Mouse (Mus musculus) right cerebral cortex, adult 2 months (tissue): ENCODE data around the gene Pla2g12a.

Experiments
- DNase-seq, 2 experiments: peaks; one replicate each; pipeline ENCODE4 v3.0.0; 2021 to 2022; ENCODE audit warnings: low spot score in 2 of 2

Pla2g12a gene

DNA sequence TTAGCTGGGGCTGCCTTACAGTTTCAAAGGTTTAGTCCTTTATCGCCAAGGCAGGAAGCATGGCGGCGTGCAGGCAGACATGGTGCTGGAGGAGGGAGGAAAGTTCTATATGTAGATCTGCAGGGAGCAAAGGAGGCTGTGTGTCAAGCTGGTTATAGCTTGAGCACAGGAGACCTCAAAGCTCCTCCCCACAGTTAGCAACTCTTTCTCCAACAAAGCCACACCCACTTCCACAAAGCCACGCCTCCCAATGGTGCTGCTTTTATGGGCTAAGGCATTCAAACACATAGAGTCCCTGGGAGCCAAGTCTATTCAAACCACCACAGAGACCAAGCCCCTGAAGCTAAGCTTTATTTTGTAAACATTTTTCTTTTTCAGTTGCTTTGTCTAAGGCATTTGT, 20.5 kb downstream of the Pla2g12a start:
- no peak for DNase-seq

- DNase-seq = peak; percentile 71 to 72
These were observed 22.9 kb downstream of the Pla2g12a start, which contains the start of gene Casp6 for GRCm38 (mm10) chr3:129901271-129901809. Casp6 (plus strand) TSS chr3:129901425.

- DNase-seq = no peak
These were observed 25.0 kb downstream of the Pla2g12a start for GRCm38 (mm10) chr3:129903369-129903768.

DNA sequence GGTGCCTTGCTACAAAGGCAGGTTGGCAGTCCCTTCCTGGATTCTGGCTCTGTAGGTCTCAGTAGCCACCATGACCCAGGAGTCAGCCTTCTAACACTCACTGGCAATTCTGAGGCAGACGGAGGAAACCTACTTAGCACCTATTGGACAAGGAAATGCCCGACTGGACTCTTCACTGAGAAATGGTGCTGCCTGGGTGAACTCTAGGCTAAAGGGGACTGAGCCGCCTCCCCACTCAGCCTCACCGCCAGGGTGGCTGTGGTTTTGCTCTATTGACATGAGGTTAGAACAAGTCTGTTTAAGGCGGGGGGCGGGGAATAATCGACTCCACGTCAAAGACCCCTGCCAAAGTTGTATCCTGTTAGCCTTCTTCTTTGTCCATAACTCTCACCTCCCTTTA, 25.5 kb downstream of the Pla2g12a start:
- DNase-seq = no peak

GRCm38 (mm10) chr3:129904381-129905132, 26.2 kb downstream of the Pla2g12a start:
- DNase-seq = no peak

DNA sequence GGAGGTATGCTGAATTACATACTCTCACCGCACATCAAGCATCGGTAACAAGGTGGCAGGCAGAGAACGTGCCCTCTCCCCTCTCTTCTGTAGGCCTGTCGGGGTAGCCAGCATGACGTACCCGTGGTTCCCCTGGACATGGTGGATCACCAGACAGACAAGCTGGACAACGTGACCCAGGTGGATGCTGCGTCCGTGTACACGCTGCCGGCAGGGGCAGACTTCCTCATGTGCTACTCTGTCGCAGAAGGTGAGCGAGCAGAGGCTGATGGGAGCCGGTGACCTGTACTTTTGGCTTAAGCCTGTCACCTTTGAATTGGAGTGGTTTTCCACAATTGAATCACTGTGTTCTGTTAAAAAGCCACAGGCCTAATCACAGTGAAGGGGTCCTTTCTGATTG, 33.6 kb downstream of the Pla2g12a start:
- DNase-seq = no peak

DNA sequence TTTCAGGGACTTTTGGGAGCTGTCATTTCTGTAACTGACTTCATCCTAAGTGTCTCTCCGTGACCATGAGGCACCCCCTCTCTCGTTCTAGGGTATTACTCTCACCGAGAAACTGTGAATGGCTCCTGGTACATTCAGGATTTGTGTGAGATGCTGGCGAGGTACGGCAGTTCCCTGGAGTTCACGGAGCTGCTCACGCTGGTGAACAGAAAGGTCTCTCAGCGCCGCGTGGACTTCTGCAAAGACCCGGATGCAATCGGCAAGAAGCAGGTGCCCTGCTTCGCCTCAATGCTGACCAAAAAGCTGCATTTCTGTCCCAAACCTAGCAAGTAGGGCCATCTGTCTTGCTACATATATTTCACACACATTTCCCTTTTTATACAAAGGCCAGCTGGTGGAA, 34.8 kb downstream of the Pla2g12a start:
- no peak for DNase-seq

GRCm38 (mm10) chr3:129917424-129917823, 39.0 kb downstream of the Pla2g12a start:
- DNase-seq = no peak

DNA sequence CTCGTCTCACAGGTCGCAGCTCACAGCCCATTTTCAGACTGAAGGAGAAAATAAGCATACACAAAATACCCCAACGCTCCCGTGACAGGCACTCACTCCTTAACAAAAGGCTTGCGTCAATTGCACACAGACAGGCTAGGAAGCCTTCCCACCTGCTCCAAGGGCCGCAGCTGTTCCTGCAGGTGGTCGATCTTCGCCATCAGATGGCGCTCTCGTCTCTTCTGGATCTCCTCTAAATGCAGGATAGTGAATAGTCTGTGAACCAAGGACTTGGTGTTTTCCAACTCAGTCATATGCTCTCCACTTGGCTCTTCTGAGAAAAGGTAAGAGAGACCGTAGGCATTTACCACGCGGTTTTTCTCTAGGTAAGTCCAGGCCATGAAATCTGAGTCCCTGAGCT, 40.0 kb downstream of the Pla2g12a start:
- peak; percentile 88 to 91 for DNase-seq

- DNase-seq = no peak
These were observed 45.2 kb downstream of the Pla2g12a start for GRCm38 (mm10) chr3:129923581-129923980.

DNA sequence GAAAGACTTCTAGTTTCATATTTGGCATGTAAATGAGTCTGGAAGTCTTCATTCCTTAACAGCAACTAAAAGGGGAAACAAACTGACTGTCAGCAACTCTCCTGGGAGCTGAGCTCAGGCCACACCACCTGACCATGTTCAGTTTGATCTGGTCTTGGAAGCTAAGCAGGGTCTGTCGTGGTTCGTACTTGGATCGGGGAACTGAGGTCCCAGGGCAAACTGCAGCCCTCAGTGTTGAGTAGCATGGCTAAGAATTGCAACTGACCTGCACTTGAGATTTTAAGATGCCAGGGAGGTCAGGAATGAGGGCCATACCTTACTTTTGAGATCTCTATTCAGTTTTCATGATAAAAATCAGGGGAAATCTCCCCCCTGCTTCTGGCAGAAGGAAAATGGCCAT, 47.5 kb downstream of the Pla2g12a start:
- no peak for DNase-seq

GRCm38 (mm10) chr3:129930213-129930778, 51.9 kb downstream of the Pla2g12a start:
- DNase-seq = peak in 1 of 2 experiments; percentile 11

DNA sequence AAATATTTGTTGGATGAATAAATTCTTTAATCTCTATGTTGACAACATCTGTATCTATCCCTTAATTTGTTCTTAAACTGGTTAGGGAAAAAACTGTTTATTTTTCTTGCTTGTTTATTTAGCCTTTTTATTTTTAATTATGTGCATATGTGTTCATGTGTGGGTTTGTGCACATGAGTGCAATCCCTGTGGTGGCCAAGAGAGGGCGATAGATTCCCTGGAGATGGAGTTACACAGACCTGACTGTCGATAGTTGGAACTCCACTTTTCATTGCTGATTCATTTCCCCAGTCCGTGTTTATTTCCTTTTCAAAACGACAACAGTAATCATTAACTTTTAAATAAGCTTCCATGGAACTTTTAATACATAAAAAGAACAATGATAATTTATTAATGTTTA, 54.0 kb downstream of the Pla2g12a start:
- DNase-seq = no peak

DNA sequence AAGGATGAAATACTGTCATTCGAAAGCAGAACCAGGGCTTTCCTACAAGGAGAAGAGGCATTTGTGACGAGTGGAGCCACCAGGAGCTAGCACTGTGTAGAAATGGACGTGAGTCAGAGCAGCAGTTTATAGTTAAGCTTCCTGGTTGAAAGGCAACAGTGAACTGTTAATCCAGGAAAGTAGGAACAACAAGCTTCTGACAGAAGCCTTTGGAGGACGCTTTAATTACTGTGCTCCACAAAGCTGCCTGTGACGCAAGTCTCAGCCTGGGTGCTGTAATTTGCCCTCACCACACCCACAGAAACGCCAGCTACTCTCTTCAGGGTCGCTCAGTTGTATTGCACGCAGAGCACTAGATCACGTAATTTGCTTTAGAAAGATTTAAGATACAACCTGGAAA, 58.2 kb downstream of the Pla2g12a start:
- DNase-seq = no peak

DNA sequence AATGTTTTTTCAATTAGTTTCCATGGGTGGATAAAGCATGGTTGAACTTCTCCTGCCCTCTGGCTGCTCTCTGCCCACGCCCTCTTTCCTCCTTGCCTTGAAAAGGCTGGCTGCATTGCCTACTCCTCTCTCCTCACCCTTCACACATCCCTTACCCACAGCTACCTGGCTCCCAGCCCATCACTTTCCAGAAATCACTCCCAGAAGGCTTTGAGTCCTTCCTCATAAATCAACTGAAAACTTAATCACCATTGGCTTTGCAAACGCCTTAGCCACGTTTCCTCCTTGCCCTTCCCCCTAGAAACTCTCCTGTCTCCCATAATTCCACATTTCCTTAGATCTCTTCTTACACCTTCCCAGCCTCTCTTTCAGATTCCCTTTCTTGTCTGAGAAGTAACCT, 59.4 kb downstream of the Pla2g12a start:
- DNase-seq = no peak

- DNase-seq = no peak
These were observed 60.7 kb downstream of the Pla2g12a start for GRCm38 (mm10) chr3:129939058-129939457.

DNA sequence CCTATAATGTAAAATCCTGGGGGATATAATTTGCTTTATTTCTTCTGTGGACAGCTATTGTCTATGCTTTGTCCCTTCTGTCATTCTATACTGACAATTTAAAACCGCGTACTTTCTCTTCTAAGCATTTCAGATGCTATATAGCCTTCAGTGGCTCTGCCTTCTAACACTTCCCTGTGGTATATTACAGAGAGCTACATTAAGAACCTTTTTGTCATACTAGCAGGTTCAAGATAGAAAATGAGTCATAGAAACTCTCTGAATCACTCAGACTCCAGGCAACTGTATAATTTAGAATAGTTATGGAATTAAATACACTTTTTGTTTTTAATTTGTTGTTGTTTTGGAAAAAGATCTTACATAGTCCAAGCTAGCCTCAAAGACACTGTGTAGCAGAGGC, 62.4 kb downstream of the Pla2g12a start:
- no peak for DNase-seq

GRCm38 (mm10) chr3:129941291-129941690, 62.9 kb downstream of the Pla2g12a start:
- DNase-seq = no peak

GRCm38 (mm10) chr3:129943813-129944212, 65.4 kb downstream of the Pla2g12a start:
- DNase-seq = no peak
